Mouse (Mus musculus) forebrain, embryonic 11.5 days (tissue): Measurements from ENCODE around the gene Fam240a. TPM values are rescaled to one million over a fixed set of nuclear protein-coding genes. Genes with fewer than 3 reads are reported as not detected.

ENCODE experiments used
- ATAC-seq: fragments of 200-750 bp; cut with Nextera tagmentation; replicated peaks from 2 replicates; pipeline ENCODE4 v1.8.0; 2017; ENCODE audit warnings: moderate TSS enrichment; ENCODE audit not compliant: low FRiP score
- DNase-seq: peaks from one replicate; pipeline ENCODE4 v3.0.0-alpha.2; 2017; ENCODE audit warnings: low spot score
- H3K27ac ChIP-seq: fragments of 300-500 bp; sonication (generic); 2 replicates; pipeline ENCODE4 v1.5.1; 2014; ENCODE audit warnings: low read depth, low read length
- H3K27me3 ChIP-seq: fragments of 300-500 bp; sonication (generic); 2 replicates; pipeline ENCODE4 v1.6.1; 2014; ENCODE audit warnings: mild to moderate bottlenecking, low read length, mixed read lengths; ENCODE audit not compliant: control insufficient read depth, insufficient read depth
- H3K36me3 ChIP-seq: fragments of 300-500 bp; sonication (generic); 2 replicates; pipeline ENCODE4 v1.6.1; 2014; ENCODE audit warnings: mild to moderate bottlenecking, low read length, moderate library complexity, mixed read lengths; ENCODE audit not compliant: control insufficient read depth, insufficient read depth
- H3K4me1 ChIP-seq: fragments of 300-500 bp; sonication (generic); replicated peaks from 2 replicates; pipeline ENCODE4 v1.6.1; 2014; ENCODE audit warnings: low read length, mixed read lengths; ENCODE audit not compliant: control insufficient read depth, insufficient read depth
- H3K4me2 ChIP-seq: fragments of 300-500 bp; sonication (generic); 2 replicates; pipeline ENCODE4 v1.6.1; 2014; ENCODE audit warnings: low read depth, mild to moderate bottlenecking, low read length, moderate library complexity, mixed read lengths; ENCODE audit not compliant: severe bottlenecking
- H3K4me3 ChIP-seq: fragments of 300-500 bp; sonication (generic); 2 replicates; pipeline ENCODE4 v1.5.1; 2014; ENCODE audit warnings: low read depth, low read length
- H3K9ac ChIP-seq: fragments of 300-500 bp; sonication (generic); 2 replicates; pipeline ENCODE4 v1.6.1; 2014; ENCODE audit warnings: low read length
- H3K9me3 ChIP-seq: fragments of 300-500 bp; sonication (generic); 2 replicates; pipeline ENCODE4 v1.6.1; 2016; ENCODE audit warnings: low read length, mixed read lengths; ENCODE audit not compliant: control insufficient read depth
- WGBS: fragments of 180-500 bp; shearing (Covaris S2); extraction: QIAGEN DNeasy Blood & Tissue Kit; methylation state at CpG from one replicate; pipeline ENCODE4 v1.1.7; 2014; 5-methylcytosine and 5-hydroxymethylcytosine counted together
- polyA plus RNA-seq: library from polyadenylated mRNA; unstranded; fragments of >200 nt; fragmentation: Nextera tagmentation; extraction: Ambion mirVana; gene quantifications from 2 replicates; pipeline ENCODE4 v1.2.1, GENCODE M21; 2014

Gene Fam240a
- polyA plus RNA-seq, result not detected in 2 replicates

DNA sequence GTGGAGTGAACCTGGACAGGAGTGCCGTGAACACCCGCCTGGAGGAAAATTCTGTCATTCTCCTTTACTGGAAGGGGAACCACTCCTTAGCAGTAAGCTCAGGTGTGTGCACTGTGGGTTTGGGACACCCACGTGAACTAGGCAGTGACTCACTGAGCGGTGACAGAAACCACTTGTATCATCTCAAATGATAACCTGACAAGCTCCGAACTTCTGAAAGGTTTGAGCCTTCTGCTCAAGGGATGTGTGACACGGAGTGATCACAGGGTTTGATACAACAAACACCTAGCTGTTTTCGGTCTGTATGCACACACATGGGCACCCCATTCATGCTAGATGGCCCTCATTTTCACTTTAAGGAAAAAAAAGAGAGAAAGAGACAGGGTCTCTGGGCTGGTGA is at the start of gene Fam240a:
Fam240a (minus strand) TSS at position 76 of the 400 bp plus-strand sequence.
- Histone ChIP-seq H3K9ac (no peak within 1 kb of the TSS), H3K27me3 (no peaks in the 10 kb centered on the region), H3K27ac (no peak within 1 kb of the TSS), H3K4me3 (no peak within 1 kb of the TSS), H3K4me2 (no peak within 1 kb of the TSS), H3K36me3 (no peaks in the 10 kb centered on the region), H3K9me3 (no peaks in the 10 kb centered on the region), H3K4me1 (no peaks in the 10 kb centered on the region)
- ATAC-seq (no peak), DNase-seq (no peak)
- 91% methylated on average over 7 of the region's 7 CpGs for WGBS

GRCm38 (mm10) chr9:110965910-110966231 is 49.2 kb upstream of the Fam240a start:
- WGBS, result 84% methylated on average over 2 of the region's 2 CpGs
- DNase-seq, result no peak
- no peaks in the 10 kb centered on the region for H3K36me3 ChIP-seq
- no peak overlapping the region for H3K4me3 ChIP-seq
- H3K4me1 ChIP-seq, result no peaks in the 10 kb centered on the region
- H3K9me3 ChIP-seq, result no peaks in the 10 kb centered on the region
- H3K9ac ChIP-seq, result no peak overlapping the region
- no peak overlapping the region for H3K27ac ChIP-seq
- no peak overlapping the region for H3K4me2 ChIP-seq
- ATAC-seq, result no peak
- H3K27me3 ChIP-seq, result no peaks in the 10 kb centered on the region

- no peak overlapping the region for H3K9ac ChIP-seq
- no peaks in the 10 kb centered on the region for H3K36me3 ChIP-seq
- no peak overlapping the region for H3K4me3 ChIP-seq
- no peaks in the 10 kb centered on the region for H3K4me1 ChIP-seq
- no peaks in the 10 kb centered on the region for H3K9me3 ChIP-seq
- no peak overlapping the region for H3K4me2 ChIP-seq
- no peak overlapping the region for H3K27ac ChIP-seq
- ATAC-seq (no peak), DNase-seq (no peak)
- WGBS, result 92% methylated on average over 22 of the region's 22 CpGs
- no peaks in the 10 kb centered on the region for H3K27me3 ChIP-seq
Measured at GRCm38 (mm10) chr9:110965062-110965909, 48.6 kb upstream of the Fam240a start.

GRCm38 (mm10) chr9:110963566-110964115 is 47.0 kb upstream of the Fam240a start:
- no peak overlapping the region for H3K9ac ChIP-seq
- WGBS, result 85% methylated on average over 8 of the region's 8 CpGs
- H3K27me3 ChIP-seq, result no peaks in the 10 kb centered on the region
- H3K27ac ChIP-seq, result no peak overlapping the region
- H3K4me2 ChIP-seq, result no peak overlapping the region
- DNase-seq (no peak), ATAC-seq (no peak)
- no peaks in the 10 kb centered on the region for H3K9me3 ChIP-seq
- H3K4me3 ChIP-seq, result no peak overlapping the region
- no peaks in the 10 kb centered on the region for H3K36me3 ChIP-seq
- no peaks in the 10 kb centered on the region for H3K4me1 ChIP-seq

DNA sequence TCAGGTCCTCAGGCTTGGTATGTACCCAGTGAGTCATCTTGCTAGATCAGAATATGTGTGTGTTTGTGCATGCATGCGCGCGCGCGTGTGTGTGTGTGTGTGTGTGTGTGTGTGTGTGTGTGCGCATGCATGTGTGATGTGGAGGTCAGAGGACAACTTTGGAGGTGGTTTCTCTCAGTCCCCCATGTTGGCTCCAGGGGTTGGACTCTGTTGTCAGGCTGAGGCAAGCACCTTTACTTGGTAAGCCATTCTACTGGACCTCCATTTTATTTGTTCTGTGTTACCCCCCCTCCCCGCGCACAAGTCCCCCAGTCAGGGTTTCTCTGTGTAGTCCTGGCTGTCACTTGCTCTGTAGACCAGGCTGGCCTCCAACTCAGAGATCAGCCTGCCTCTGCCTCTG is 44.7 kb upstream of the Fam240a start:
- no peak overlapping the region for H3K27ac ChIP-seq
- no peak overlapping the region for H3K4me3 ChIP-seq
- no peaks in the 10 kb centered on the region for H3K36me3 ChIP-seq
- WGBS, result over 99% methylated on average over 8 of the region's 8 CpGs
- ATAC-seq, result no peak
- H3K9ac ChIP-seq, result no peak overlapping the region
- H3K27me3 ChIP-seq, result no peaks in the 10 kb centered on the region
- no peaks in the 10 kb centered on the region for H3K4me1 ChIP-seq
- H3K4me2 ChIP-seq, result no peak overlapping the region
- DNase-seq, result no peak
- H3K9me3 ChIP-seq, result no peaks in the 10 kb centered on the region

- ATAC-seq (no peak), DNase-seq (no peak)
- Histone ChIP-seq H3K27me3 (no peaks in the 10 kb centered on the region; the same call in 1 of the 2 replicates), H3K4me2 (no peak overlapping the region), H3K9me3 (no peaks in the 10 kb centered on the region), H3K27ac (no peak overlapping the region), H3K4me1 (no peaks in the 10 kb centered on the region), H3K9ac (no peak overlapping the region), H3K36me3 (no peaks in the 10 kb centered on the region), H3K4me3 (no peak overlapping the region)
- 89% methylated on average over 13 of the region's 13 CpGs for WGBS
Measured at GRCm38 (mm10) chr9:110960230-110961149, 43.8 kb upstream of the Fam240a start.

DNA sequence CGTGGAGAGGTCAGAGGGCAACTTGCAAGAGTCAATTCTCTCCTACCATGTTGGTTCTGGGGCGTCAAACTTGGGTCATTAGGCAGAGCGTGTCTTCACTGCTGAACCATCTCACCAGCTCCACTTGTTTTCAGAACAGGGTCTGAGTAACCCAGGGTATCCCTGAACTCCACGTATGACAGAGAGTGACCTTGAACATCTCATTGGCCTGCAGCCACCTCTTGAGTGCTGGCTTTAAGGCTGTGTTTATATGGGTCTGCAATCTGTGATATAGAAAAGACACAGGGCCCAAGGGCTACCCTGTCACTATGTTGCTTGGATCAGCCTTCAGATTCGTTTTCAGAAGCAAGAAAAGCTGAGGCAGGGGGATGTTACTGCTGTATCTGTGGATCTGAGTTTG is 43.0 kb upstream of the Fam240a start:
- 80% methylated on average over 5 of the region's 5 CpGs for WGBS
- DNase-seq (no peak), ATAC-seq (no peak)

DNA sequence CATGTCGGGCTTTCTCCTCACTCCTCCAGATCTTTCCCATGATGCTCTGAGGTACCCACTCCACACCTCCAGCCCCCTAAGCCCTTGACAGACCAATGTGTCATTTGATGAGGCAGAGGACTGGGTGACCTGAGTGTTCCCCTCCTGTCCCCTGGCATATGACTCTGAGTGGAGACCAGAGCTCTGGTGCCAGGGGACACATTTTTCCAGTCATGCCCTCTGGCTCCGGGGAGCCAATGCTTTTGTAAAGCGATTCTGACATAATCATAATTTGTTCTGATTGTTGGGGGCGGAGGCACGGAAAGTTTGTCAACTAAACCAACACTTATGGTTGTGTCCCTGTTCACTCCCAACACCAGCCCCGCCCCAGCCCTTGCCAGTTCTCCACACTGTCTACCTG is 39.3 kb upstream of the Fam240a start:
- no peak overlapping the region for H3K4me3 ChIP-seq
- peaks cover 11% of the 10 kb centered on the region; the same call in 1 of the 2 replicates for H3K27me3 ChIP-seq
- H3K9ac ChIP-seq, result no peak overlapping the region
- no peaks in the 10 kb centered on the region for H3K36me3 ChIP-seq
- DNase-seq (no peak), ATAC-seq (no peak)
- no peak overlapping the region for H3K27ac ChIP-seq
- 86% methylated on average over 6 of the region's 6 CpGs for WGBS
- 0 out of 2 replicates have a peak, but pooled peaks cover 2% of the 10 kb centered on the region for H3K4me1 ChIP-seq
- no peaks in the 10 kb centered on the region for H3K9me3 ChIP-seq
- no peak overlapping the region for H3K4me2 ChIP-seq

More for the DNA sequence above, 43.0 kb upstream of the Fam240a start:
- no peaks in the 10 kb centered on the region for H3K36me3 ChIP-seq
- no peak overlapping the region for H3K9ac ChIP-seq
- H3K27me3 ChIP-seq, result peaks cover 3% of the 10 kb centered on the region; the same call in 1 of the 2 replicates
- no peak overlapping the region for H3K4me3 ChIP-seq
- no peaks in the 10 kb centered on the region for H3K4me1 ChIP-seq
- no peaks in the 10 kb centered on the region for H3K9me3 ChIP-seq
- no peak overlapping the region for H3K4me2 ChIP-seq
- H3K27ac ChIP-seq, result no peak overlapping the region
